Mouse (Mus musculus): Measurements from ENCODE around the gene Ube2c. TPM values are rescaled to one million over a fixed set of nuclear protein-coding genes. Genes with fewer than 3 reads are reported as not detected.

Gene Ube2c
- total RNA-seq, 2 experiments from 2014 or later = 130 to 144 TPM

- no peak for DNase-seq
Measured at GRCm38 (mm10) chr2:164762593-164762992, 7.1 kb upstream of the Ube2c start.

- DNase-seq = no peak
Measured at GRCm38 (mm10) chr2:164765841-164766240, 3.9 kb upstream of the Ube2c start.

- peak; percentile 47 for DNase-seq
Measured at GRCm38 (mm10) chr2:164767812-164768540, 1.7 kb upstream of the Ube2c start.

GRCm38 (mm10) chr2:164770279-164770678 lies 581 bp downstream of the Ube2c start:
- DNase-seq = no peak

- no peak for DNase-seq
Measured at GRCm38 (mm10) chr2:164771123-164771522, 1.4 kb downstream of the Ube2c start.

GRCm38 (mm10) chr2:164773229-164773988 lies 3.7 kb downstream of the Ube2c start:
- no peak for DNase-seq

- no peak for DNase-seq
Measured at GRCm38 (mm10) chr2:164773989-164774364, 4.3 kb downstream of the Ube2c start.

- no peak for DNase-seq
Measured at GRCm38 (mm10) chr2:164776130-164776529, 6.4 kb downstream of the Ube2c start.

GRCm38 (mm10) chr2:164776801-164777200 lies 7.1 kb downstream of the Ube2c start:
- no peak for DNase-seq

- no peak for DNase-seq
Measured at GRCm38 (mm10) chr2:164777246-164778014, 7.7 kb downstream of the Ube2c start.

GRCm38 (mm10) chr2:164778015-164778287 lies 8.3 kb downstream of the Ube2c start:
- no peak for DNase-seq

GRCm38 (mm10) chr2:164778809-164779208 lies 9.1 kb downstream of the Ube2c start:
- no peak for DNase-seq

- DNase-seq = no peak
Measured at GRCm38 (mm10) chr2:164779481-164780086, 9.9 kb downstream of the Ube2c start, which contains the start of gene Tnnc2. Tnnc2 (minus strand) TSS chr2:164779967.

GRCm38 (mm10) chr2:164781876-164782275 lies 12.2 kb downstream of the Ube2c start:
- no peak for DNase-seq

- no peak for DNase-seq
Measured at GRCm38 (mm10) chr2:164783926-164784581, 14.4 kb downstream of the Ube2c start.

GRCm38 (mm10) chr2:164784869-164785420 lies 15.2 kb downstream of the Ube2c start:
- DNase-seq = no peak

GRCm38 (mm10) chr2:164785481-164786387 lies 16.0 kb downstream of the Ube2c start, which contains the start of gene Snx21:
Snx21 (plus strand) TSS chr2:164785823.
- peak; percentile 91 for DNase-seq

- DNase-seq = no peak
Measured at GRCm38 (mm10) chr2:164786388-164786885, 16.7 kb downstream of the Ube2c start.

- DNase-seq = no peak
Measured at GRCm38 (mm10) chr2:164787032-164787431, 17.3 kb downstream of the Ube2c start.

- DNase-seq = no peak
Measured at GRCm38 (mm10) chr2:164787779-164788178, 18.1 kb downstream of the Ube2c start.

- DNase-seq = no peak
Measured at GRCm38 (mm10) chr2:164788411-164788810, 18.7 kb downstream of the Ube2c start.

Data from heart, postnatal 4 days (tissue).